Mouse (Mus musculus) left cerebral cortex, postnatal 10 days (tissue): ENCODE data around the gene Slk. TPM values are rescaled to one million over a fixed set of nuclear protein-coding genes. Genes with fewer than 3 reads are reported as not detected.
A peak's percentile ranks its signal among the peaks of the same experiment; 100 is the strongest.

ENCODE experiments used
- DNase-seq, 2 experiments: peaks; one replicate each; pipeline ENCODE4 v3.0.0; 2021 to 2022; ENCODE audit warnings: low spot score in 2 of 2, mixed read lengths in 1 of 2; ENCODE audit errors: extremely low spot score in 1 of 2
- intact Hi-C: fragments of 180-260 bp; cut with DNase I; formaldehyde crosslinking; loops from one replicate; pipeline ENCODE4 v1.15.1; 2025
- total RNA-seq, 2 experiments: library from RNA; stranded (reverse); gene quantifications; 2 replicates each; pipeline ENCODE4 v1.2.3; 2021

Slk gene
- total RNA-seq = 10 to 100 TPM; 35.3 to 36.1 TPM

DNA sequence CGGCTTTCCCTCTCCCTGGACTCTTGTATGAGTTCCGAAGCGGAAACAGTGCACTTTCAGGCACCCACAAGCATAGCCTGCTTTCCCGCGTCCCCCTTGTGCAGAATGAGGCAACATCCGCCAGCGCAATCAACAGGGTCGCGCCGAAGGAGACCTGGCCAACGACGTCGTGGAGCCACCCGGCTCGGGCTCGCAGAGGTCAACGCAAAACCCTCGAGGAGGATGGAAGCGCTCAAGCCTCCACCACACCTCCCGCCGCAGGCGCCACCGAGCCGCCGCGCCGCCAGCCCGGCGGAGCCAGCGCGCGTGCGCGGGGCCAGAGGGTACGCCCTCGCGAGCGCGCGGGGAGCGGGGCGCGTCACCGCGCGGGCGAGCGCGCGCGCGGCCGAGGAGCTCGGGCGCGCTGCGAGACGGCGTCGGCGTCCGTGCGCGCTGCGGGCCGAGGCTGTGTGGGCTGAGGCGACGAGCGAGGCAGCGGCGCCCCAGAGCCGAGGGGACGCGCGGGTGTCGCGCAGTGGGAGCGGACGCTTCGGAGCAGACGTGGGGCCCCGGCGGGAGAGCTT lies at the start of gene Slk:
Gene Slk, plus strand, starts transcription at position 454 of the 563 bp plus-strand sequence.
- intact Hi-C loops = no loop called here

DNA sequence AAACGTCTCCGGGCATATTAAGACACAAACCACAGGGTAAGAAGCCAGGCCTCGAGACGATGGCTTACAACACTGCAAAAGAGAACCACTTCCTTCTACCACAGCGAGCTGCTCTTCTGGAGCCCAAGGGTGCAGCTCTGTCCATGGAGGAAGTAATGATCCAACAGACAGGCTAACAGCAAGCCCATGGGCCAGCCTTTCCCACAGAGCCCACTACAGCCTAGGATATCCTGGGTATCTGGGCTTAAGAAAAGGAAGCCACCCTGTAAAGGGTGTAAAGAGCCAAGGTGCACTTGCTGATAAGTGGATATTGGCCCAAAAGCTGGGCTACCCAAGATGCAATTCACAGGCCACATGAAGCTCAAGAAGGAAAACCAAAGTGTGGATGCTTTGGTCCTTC lies 48.2 kb upstream of the Slk start:
- no peak for DNase-seq
- intact Hi-C loops = no loop called here

More for the DNA sequence above, at the start of gene Slk:
- peak; percentile 50 to 89 for DNase-seq

DNA sequence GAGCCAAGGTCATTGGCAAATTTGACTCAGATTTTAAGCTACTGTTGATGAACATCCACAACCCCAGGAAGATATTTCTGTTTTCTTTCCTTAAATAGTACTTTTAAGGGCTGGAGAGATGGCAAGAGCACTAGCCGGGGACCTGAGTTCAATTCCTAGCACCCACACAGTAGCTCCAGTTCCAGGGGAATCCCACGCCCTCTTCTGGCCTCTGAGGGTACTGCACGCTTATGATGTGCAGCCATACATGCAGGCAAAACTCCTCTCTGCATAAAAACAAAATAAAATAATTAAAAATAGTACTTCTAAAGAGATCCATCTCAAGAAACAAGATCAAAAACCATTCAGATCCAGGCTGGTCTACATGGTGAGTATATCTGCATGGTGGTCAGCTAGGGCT lies 47.0 kb upstream of the Slk start:
- intact Hi-C loops = no loop called here
- DNase-seq = no peak

DNA sequence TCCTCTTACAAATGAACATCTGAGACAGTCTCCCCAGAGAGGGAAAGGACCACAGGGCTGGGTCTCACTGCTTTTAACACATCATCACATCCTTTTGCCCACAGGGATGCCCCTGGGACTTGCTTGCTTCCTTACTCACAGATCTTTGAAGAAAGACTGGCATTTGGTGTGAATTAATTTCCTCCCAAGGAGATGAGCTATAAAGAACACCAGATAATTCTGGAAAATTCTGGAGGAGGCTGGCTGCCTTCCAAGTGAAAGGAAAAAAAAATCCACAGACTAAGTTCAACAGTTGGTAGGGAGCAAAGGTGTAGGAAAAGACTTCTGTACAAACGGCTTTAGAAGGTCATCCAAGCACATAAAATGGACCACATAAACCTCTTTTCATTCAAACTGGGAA lies 45.3 kb upstream of the Slk start:
- peak in 1 of 2 experiments; percentile 54 for DNase-seq
- intact Hi-C loops = no loop called here

DNA sequence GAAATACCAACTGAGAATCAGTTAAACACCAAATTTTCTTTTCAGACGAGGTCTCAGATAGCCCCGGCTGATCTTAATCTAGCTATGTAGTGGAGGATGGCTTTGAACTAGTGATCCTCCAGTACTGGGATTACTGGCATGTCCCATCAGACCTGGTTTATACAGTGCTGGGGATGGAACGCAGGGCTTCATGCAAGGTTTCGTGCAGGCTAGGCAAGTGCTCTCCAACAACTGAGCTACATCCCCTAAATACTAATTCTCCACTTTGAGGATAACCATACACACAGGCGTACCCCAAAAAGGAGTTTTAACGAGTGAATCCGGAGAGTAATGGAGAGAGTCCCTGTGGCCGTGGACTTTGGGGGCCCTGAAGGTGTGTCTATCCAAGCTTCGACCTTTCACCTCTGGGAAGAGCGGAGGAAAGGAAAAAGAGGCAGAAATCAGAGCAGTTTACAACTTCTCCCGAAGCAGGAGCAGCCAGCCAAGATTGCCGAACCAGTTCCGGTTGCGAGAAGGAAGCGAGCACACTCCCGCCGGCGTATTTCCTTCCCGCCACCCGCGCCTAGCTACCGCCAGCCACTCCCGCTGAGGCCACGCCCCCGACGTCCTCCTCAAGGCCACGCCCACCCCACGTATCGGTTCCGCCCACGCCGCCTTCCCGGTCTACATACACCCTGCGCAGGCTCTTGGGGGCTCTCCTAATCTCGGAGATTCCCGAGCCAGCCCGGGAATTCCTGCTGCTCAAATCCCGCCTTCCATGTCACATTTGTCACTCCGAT lies 42.8 kb upstream of the Slk start:
- DNase-seq = peak; percentile 96 to 100
- intact Hi-C loops = no loop called here

DNA sequence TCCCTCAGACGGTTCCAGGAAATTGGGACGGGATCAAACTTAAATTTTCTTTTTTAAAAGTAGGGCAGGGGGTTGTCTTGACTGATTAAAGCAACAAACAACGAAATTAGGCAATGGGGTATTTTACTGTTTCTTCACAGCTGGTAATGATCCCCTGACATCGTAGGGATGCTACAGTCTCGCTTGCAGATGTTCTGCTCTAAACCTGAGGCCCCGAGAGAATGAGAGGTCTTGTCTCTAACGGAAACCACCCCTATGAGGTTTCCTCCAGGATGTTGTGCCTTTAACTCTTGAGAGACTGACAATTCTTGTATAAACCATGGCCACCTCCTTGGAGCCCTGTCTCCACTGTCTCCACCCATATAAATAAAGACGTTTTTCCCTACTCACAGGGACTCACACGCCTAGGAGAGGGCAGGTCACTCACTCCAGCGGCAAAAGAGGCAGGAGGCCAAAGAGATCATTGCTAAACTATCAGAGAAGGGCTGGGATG lies 42.1 kb upstream of the Slk start, which contains the start of gene Stn1:
Gene Stn1, minus strand, starts transcription at position 208 of the 493 bp plus-strand sequence.
- DNase-seq = no peak
- intact Hi-C loops = no loop called here

DNA sequence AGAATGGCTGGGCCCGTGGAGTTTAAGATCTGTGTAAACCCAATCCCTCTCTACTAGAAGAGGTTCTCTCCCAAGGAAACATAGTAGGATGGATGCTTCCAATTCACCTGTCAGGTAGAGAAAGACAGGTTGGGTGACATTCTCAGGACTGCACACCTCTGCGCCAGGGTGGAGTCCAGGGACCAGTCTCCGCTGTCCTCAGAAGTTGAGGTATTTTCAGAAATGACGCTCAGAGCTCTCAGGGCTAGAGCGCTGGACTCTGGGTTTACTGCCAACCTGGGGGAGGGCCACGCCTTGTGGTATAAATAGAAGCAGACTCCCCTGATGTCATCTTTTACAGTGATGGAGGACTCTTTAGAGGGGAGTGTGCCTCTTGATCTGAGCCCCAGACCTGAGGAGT lies 41.6 kb upstream of the Slk start:
- no peak for DNase-seq
- intact Hi-C loops = no loop called here

DNA sequence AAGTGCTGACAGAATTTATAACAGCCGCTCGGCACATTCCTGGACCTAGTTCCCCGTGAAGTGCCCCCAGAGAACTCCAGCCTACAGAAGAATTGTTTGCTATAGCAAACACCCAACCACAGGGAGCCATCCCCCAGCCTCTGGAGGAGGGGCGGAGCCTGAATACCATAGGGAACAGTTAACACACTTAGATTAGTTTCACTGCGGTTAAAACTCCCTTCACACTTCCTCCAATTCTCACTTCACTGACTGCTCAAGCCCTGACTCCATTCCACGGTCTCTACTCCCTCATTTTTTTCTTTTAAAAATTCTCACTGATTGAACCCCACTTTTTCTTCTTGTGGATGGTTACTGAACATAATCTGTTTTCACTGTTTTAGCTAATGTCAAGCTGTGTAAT lies 40.7 kb upstream of the Slk start:
- intact Hi-C loops = no loop called here
- no peak for DNase-seq

DNA sequence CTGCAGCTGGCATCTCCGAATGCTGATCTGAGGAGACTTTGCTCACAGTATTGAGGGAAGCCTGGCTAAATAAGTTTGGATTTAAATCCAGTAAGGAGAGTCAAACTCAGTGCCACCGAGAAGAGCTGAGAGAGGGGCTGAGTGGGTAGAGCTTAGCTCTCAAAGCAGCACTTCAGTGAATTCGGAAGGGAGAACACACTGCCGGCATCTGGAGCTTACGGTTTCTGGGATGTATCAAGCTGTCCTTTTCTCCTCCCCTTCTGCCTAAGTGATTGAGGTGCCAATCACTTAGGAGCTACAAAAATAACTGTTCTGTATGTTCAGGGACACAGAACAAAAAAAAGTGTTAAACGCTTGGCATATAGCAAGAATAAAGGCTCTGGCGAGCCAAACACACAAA lies 37.0 kb upstream of the Slk start:
- DNase-seq = no peak
- intact Hi-C loops = no loop called here

DNA sequence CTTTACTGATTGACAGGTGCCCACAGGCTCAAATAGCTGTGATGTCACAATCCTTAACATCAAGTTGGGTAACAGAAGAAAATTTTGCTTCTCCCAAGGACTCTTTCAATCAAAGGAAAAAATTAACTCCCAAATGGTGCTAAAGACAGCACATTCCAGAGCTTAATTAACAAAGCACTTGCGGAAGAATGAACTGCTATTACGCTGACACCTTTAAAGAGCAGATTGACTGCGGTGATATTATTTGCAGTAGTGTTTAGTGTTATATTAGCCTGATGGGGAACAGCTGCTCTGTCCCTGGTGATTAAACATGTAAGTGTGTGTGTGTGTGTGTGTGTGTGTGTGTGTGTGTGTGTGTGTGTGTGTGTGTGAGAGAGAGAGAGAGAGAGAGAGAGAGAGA lies 34.4 kb upstream of the Slk start:
- intact Hi-C loops = no loop called here
- no peak for DNase-seq

DNA sequence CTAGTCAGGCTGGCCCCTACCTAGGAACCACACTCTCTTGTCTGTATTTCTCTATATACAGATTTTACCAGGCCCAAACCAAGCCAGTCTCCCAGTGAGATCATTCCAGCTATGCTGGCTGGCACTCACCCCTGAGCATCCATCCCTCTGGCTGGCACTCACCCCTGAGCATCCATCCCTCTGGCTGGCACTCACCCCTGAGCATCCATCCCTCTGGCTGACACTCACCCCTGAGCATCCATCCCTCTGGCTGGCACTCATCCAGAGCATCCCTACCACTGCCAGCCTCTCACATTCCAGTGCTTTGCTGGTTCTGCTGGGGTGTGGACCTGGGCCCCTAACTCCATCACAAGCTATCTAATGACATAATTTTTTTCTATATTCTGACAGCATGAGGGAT lies 34.0 kb upstream of the Slk start:
- intact Hi-C loops = no loop called here
- DNase-seq = no peak

DNA sequence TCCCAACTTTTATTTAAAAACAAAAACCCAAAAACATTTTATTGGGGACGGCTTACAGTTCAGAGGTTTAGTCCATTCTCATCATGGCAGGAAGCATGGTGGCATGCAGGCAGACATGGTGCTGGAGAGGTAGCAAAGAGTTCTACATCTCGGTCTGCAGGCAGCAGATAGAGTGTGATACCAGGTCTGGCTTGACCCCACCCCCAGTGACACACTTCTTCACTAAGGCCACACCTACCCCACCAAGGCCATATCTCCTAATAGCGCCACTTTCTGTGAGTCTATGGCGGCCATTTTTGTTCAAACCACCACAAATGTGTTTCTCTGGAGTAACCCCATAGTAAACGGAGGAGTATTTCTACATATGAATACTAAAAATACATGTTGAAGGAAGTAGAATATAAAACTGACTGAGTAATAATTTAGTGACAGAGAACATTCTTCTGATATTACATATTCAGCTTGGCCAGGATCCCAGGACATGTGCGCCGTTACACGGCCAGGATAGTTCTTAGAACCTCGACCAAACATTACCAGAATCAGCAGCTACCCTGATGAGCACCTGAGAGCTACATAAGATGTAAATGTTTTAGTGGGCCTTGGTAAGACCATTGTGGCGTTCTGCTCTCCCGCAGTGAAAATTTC lies 30.9 kb upstream of the Slk start:
- DNase-seq = no peak
- intact Hi-C loops = no loop called here

DNA sequence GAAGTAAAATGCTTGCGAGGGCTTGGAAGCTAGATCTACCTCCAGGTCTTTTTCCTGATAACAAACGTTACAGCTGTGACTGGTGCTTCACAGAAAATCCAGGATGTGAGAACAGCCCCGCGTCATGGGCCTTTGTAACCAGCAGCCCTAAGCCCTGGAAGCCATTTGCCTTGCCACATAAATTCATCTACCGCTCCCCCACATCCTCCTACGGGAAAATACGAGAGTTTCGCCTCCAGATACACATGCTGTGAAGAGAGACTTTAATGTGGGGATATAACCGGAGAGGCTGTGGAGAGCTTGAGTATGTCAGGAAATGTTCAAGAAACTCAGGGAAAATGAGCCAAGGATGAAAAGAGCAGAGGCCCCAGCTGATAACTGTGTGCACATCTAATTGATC lies 30.3 kb upstream of the Slk start:
- no peak for DNase-seq

DNA sequence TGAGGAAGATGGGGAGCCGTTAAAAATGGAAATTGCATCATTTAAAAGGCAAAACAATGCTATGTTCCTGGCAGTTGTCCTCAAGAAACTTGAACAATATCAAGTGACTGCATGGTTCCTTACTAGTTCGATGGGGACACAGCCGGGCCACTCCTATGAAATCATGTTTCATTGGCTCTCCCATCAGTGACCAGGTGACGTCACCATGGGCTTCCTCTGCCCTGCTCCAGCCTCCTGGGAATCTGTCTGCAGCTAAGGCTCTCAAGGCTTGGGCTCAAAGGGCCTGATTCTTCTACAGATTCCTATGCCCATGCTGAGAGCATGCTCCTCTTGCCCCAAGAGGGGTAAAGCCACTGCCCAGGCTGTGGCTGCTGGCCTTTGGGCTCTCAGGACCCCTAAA lies 29.9 kb upstream of the Slk start:
- intact Hi-C loops = no loop called here
- no peak for DNase-seq

More for the DNA sequence above, 30.3 kb upstream of the Slk start:
- intact Hi-C loops = no loop called here

DNA sequence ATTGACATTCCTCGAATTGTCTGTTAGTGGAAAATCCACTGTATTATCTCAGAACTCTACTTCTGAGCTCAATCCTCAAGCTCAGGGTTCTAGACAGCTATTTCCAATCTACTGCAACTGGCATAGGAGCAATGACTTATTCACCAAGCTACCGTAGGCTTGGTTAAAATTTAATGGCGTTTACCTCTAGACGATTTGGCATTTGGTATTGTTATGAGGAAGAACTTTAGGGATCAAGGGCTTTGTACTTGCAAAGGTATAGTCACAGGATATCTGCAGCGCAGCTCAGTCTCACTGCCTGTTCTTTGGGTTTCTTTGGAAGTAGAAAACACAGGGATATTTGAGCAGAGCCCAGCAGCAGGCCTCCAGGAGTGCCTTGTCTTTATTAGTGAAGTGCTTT lies 20.3 kb upstream of the Slk start:
- intact Hi-C loops = no loop called here
- DNase-seq = no peak

DNA sequence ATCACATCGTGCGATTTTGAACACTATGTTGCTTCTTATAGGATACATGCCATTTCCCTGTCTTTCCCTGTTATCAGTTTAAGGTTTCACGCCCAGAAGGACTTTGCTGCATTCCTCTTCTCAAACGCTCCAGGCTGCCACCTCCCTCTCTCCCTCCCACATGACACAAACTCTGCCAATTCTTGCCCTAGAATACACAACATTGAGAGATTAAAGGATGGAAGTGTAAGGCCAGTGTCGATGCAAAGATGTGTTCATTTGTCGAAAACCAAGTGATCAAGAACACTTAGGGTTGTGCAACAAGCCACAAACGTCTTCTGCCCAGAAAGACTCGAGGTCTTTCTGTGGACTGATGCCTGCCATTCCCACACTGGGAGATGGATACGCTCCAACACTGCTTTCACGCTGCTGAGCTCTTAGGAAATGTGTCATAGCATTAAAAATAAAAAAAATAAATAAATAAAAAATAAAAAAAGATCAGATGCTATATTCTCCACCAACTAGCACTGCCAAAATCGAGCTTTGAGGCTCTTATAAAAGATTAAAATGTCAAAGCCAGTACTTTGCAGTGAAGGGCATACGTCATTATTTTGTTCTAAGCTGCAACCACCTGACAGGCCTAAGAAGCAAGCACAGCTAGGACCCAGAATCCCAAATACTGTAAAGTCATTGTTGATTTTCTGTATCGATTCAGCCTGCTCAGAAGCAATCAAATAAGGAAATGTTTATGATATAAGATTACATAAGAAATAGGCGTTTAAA lies 19.5 kb upstream of the Slk start:
- DNase-seq = no peak
- intact Hi-C loops = no loop called here

DNA sequence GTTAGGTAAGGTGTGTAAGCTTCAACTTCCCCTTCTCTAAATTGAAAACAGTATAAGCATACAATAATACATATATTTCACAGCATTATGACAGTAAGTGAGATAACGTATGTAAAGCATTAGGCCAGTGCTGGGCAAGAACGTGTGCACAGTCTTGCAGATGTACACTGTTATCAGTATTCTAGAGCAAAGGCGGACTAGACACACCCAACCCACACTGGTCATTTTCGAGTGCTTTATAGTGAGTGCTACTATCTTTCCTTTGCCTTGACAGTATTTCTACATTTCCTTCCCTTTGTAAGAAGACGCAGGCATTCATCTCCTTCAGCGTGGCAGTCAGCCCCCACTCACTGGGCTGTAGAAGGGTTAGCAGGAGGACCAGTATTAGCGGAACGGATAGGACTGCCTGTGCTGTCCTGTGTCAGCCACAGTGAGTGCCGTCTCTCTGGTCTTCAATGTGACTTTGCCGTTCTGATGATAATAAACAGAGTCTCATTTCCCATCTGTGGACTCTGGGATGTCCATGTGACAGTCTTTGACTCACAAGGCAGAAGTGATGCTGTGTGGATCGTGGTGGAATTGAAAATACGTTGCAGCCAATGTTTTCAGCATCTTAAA lies 18.8 kb upstream of the Slk start:
- DNase-seq = no peak
- intact Hi-C loops = no loop called here

DNA sequence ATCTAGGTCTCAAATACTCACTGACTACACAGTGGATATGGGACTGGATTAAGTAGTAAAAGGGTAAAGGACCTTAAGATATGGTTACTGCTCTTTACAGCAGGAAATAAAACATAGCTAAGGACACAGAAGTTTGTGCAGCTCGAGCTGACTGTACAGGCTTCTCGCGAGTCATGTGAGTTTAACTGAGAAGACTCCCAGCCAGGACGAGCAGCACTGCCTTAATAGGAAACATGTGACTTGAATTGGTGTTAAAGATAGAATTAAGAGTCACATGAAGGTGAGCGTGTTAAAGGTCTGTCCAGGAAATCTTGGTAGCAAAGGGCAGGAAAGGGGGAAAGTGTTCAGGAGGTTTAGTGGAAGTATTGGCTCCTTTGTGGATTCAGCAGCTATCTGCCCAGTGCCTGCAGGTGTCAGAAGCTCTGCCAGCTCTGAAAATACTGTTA lies 17.5 kb upstream of the Slk start:
- no peak for DNase-seq
- intact Hi-C loops = no loop called here

DNA sequence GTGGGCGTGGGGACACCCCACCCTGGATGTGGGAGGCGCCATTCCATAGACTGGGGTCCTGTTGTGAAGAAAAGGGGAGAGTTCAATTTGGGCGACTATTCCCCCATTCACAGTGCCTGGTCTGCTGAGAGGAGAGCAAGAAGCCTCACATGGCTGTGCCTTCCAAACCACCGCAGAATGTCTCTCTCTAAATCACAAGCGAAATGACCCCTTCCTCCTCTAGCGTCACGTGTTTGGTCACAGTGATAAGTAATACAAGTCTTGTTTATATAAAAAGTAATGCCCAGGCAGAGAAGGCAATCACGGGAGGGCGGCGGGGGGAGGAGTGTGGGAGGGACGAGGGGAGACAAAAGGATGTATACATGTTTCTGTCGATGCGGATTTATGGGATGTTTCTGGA lies 15.8 kb upstream of the Slk start:
- intact Hi-C loops = no loop called here
- no peak for DNase-seq
